Mouse (Mus musculus) small intestine, adult 2 months (tissue): ENCODE results near the gene Eml6.

Experiments used
- CTCF ChIP-seq: fragments of 200-500 bp; IDR thresholded peaks from 2 replicates; pipeline ENCODE4 v1.5.1; 2012; ENCODE audit warnings: low read depth, mild to moderate bottlenecking, control low read depth, inconsistent platforms, low read length, moderate library complexity, mixed read lengths; ENCODE audit not compliant: insufficient replicate concordance, insufficient read length; ENCODE audit errors: extremely low read depth
- POLR2A ChIP-seq: fragments of 200-500 bp; IDR thresholded peaks from 2 replicates; pipeline ENCODE4 v1.6.1; 2012; ENCODE audit warnings: low read depth, mild to moderate bottlenecking, control low read depth, inconsistent platforms, low read length, moderate library complexity

- TF ChIP-seq POLR2A (no peak), CTCF (no peak)
Measured at GRCm38 (mm10) chr11:29861750-29862397, 164.0 kb downstream of the Eml6 start.
